Mouse (Mus musculus): ENCODE data around the gene P2ry2. TPM values are rescaled to one million over a fixed set of nuclear protein-coding genes. Genes with fewer than 3 reads are reported as not detected.

The P2ry2 gene
- polyA plus RNA-seq, 2 experiments = 2.1 to 3.2 TPM

GRCm38 (mm10) chr7:101027623-101028443, 15.2 kb upstream of the P2ry2 start:
- no peak overlapping the region for H3K9ac ChIP-seq (ENCODE audit: low read depth, low read length, severe bottlenecking)
- no peak overlapping the region for H3K27ac ChIP-seq (replicated peaks; ENCODE audit: low read depth, low read length)
- H3K4me2 ChIP-seq (replicated peaks; ENCODE audit: low read depth, low read length, severe bottlenecking) = no peak overlapping the region
- no peaks in the 10 kb centered on the region for H3K9me3 ChIP-seq (ENCODE audit: control insufficient read depth, low read length)
- H3K4me1 ChIP-seq (ENCODE audit: control insufficient read depth, insufficient read depth, low read length) = peaks cover 2% of the 10 kb centered on the region; the same call in 1 of the 2 replicates
- H3K27me3 ChIP-seq (ENCODE audit: control insufficient read depth, insufficient read depth, low read length) = no peaks in the 10 kb centered on the region
- WGBS = 85% methylated on average over 10 of the region's 10 CpGs
- no peak overlapping the region for H3K4me3 ChIP-seq (replicated peaks; ENCODE audit: low read length)
- TF ChIP-seq POLR2A (IDR thresholded peaks at IDR 0.05; ENCODE audit: borderline replicate concordance, extremely low read depth, insufficient read depth, insufficient read length) = no peak
- no peaks in the 10 kb centered on the region for H3K36me3 ChIP-seq (ENCODE audit: control insufficient read depth, insufficient read depth, low read length)
- no peak for ATAC-seq (ENCODE audit: low FRiP score, low read depth)
- DNase-seq (ENCODE audit: low spot score) = no peak

- Histone ChIP-seq H3K9ac (ENCODE audit: low read depth, low read length, severe bottlenecking) (no peak overlapping the region), H3K4me3 (replicated peaks; ENCODE audit: low read length) (no peak overlapping the region), H3K27ac (replicated peaks; ENCODE audit: low read depth, low read length) (no peak overlapping the region), H3K9me3 (ENCODE audit: control insufficient read depth, low read length) (no peaks in the 10 kb centered on the region), H3K4me1 (ENCODE audit: control insufficient read depth, insufficient read depth, low read length) (peaks cover 2% of the 10 kb centered on the region; the same call in 1 of the 2 replicates), H3K4me2 (replicated peaks; ENCODE audit: low read depth, low read length, severe bottlenecking) (no peak overlapping the region), H3K36me3 (ENCODE audit: control insufficient read depth, insufficient read depth, low read length) (no peaks in the 10 kb centered on the region), H3K27me3 (ENCODE audit: control insufficient read depth, insufficient read depth, low read length) (no peaks in the 10 kb centered on the region)
- no peak for ATAC-seq (ENCODE audit: low FRiP score, low read depth)
- no peak for DNase-seq (ENCODE audit: low spot score)
- 60% methylated on average over 5 of the region's 5 CpGs for WGBS
- TF ChIP-seq POLR2A (IDR thresholded peaks at IDR 0.05; ENCODE audit: borderline replicate concordance, extremely low read depth, insufficient read depth, insufficient read length) = no peak
Measured at GRCm38 (mm10) chr7:101026836-101027235, 14.2 kb upstream of the P2ry2 start.

GRCm38 (mm10) chr7:101017492-101017891, 4.8 kb upstream of the P2ry2 start:
- 61% methylated on average over 6 of the region's 6 CpGs for WGBS

GRCm38 (mm10) chr7:101017021-101017461, 4.4 kb upstream of the P2ry2 start:
- 68% methylated on average over 7 of the region's 7 CpGs for WGBS
- H3K4me3 ChIP-seq (replicated peaks; ENCODE audit: low read length) = no peak overlapping the region
- peaks cover 12% of the 10 kb centered on the region; the same call in 1 of the 2 replicates for H3K27me3 ChIP-seq (ENCODE audit: control insufficient read depth, insufficient read depth, low read length)
- no peak overlapping the region for H3K9ac ChIP-seq (ENCODE audit: low read depth, low read length, severe bottlenecking)
- no peaks in the 10 kb centered on the region for H3K36me3 ChIP-seq (ENCODE audit: control insufficient read depth, insufficient read depth, low read length)
- H3K9me3 ChIP-seq (ENCODE audit: control insufficient read depth, low read length) = no peaks in the 10 kb centered on the region
- no peak for ATAC-seq (ENCODE audit: low FRiP score, low read depth)
- DNase-seq (ENCODE audit: low spot score) = no peak
- TF ChIP-seq POLR2A (IDR thresholded peaks at IDR 0.05; ENCODE audit: borderline replicate concordance, extremely low read depth, insufficient read depth, insufficient read length) = no peak
- no peak overlapping the region for H3K4me2 ChIP-seq (replicated peaks; ENCODE audit: low read depth, low read length, severe bottlenecking)
- H3K27ac ChIP-seq (replicated peaks; ENCODE audit: low read depth, low read length) = no peak overlapping the region
- peaks cover 16% of the 10 kb centered on the region; the same call in 1 of the 2 replicates for H3K4me1 ChIP-seq (ENCODE audit: control insufficient read depth, insufficient read depth, low read length)

More at GRCm38 (mm10) chr7:101017492-101017891, 4.8 kb upstream of the P2ry2 start:
- Histone ChIP-seq H3K4me2 (replicated peaks; ENCODE audit: low read depth, low read length, severe bottlenecking) (no peak overlapping the region), H3K27ac (replicated peaks; ENCODE audit: low read depth, low read length) (no peak overlapping the region), H3K9ac (ENCODE audit: low read depth, low read length, severe bottlenecking) (no peak overlapping the region), H3K27me3 (ENCODE audit: control insufficient read depth, insufficient read depth, low read length) (peaks cover 9% of the 10 kb centered on the region; the same call in 1 of the 2 replicates), H3K36me3 (ENCODE audit: control insufficient read depth, insufficient read depth, low read length) (no peaks in the 10 kb centered on the region), H3K4me1 (ENCODE audit: control insufficient read depth, insufficient read depth, low read length) (peaks cover 16% of the 10 kb centered on the region; the same call in 1 of the 2 replicates), H3K4me3 (replicated peaks; ENCODE audit: low read length) (no peak overlapping the region), H3K9me3 (ENCODE audit: control insufficient read depth, low read length) (no peaks in the 10 kb centered on the region)
- ATAC-seq (ENCODE audit: low FRiP score, low read depth) = no peak
- TF ChIP-seq POLR2A (IDR thresholded peaks at IDR 0.05; ENCODE audit: borderline replicate concordance, extremely low read depth, insufficient read depth, insufficient read length) = no peak
- DNase-seq (ENCODE audit: low spot score) = no peak

GRCm38 (mm10) chr7:101014985-101015384, 2.3 kb upstream of the P2ry2 start:
- Histone ChIP-seq H3K9ac (ENCODE audit: low read depth, low read length, severe bottlenecking) (no peak overlapping the region), H3K4me1 (ENCODE audit: control insufficient read depth, insufficient read depth, low read length) (peaks cover 16% of the 10 kb centered on the region; the same call in 1 of the 2 replicates), H3K27me3 (ENCODE audit: control insufficient read depth, insufficient read depth, low read length) (peaks cover 27% of the 10 kb centered on the region), H3K36me3 (ENCODE audit: control insufficient read depth, insufficient read depth, low read length) (no peaks in the 10 kb centered on the region), H3K27ac (replicated peaks; ENCODE audit: low read depth, low read length) (no peak overlapping the region), H3K4me2 (replicated peaks; ENCODE audit: low read depth, low read length, severe bottlenecking) (no peak overlapping the region), H3K9me3 (ENCODE audit: control insufficient read depth, low read length) (no peaks in the 10 kb centered on the region), H3K4me3 (replicated peaks; ENCODE audit: low read length) (no peak overlapping the region)
- 80% methylated on average over 1 of the region's 1 CpGs for WGBS
- ATAC-seq (ENCODE audit: low FRiP score, low read depth) (no peak), DNase-seq (ENCODE audit: low spot score) (no peak)
- TF ChIP-seq POLR2A (IDR thresholded peaks at IDR 0.05; ENCODE audit: borderline replicate concordance, extremely low read depth, insufficient read depth, insufficient read length) = no peak

Measured in limb, embryonic 14.5 days (tissue).